Mouse (Mus musculus) liver, postnatal 0 days (tissue): Measurements from ENCODE around the gene Cyp4f16. TPM values are rescaled to one million over a fixed set of nuclear protein-coding genes. Genes with fewer than 3 reads are reported as not detected.
"Not testable (repeated sequence)": the region's sequence is repeated elsewhere in the genome, so short reads cannot be mapped to it uniquely, and the experiment has no call there.

Source experiments
- ATAC-seq: fragments of 200-750 bp; cut with Nextera tagmentation; 2 replicates; pipeline ENCODE4 v1.8.0; 2017; ENCODE audit warnings: mild to moderate bottlenecking, moderate library complexity
- DNase-seq: peaks from one replicate; pipeline ENCODE4 v3.0.0-alpha.2; 2016
- H3K27ac ChIP-seq: fragments of 300-500 bp; sonication (generic); 2 replicates; pipeline ENCODE4 v1.5.1; 2014; ENCODE audit warnings: antibody characterized with exemption, moderate library complexity, mild to moderate bottlenecking, low read depth
- H3K27me3 ChIP-seq: fragments of 300-500 bp; sonication (generic); 2 replicates; pipeline ENCODE4 v1.6.1; 2014; ENCODE audit warnings: low read length, control low read depth, mixed read lengths; ENCODE audit not compliant: insufficient read depth
- H3K36me3 ChIP-seq: fragments of 300-500 bp; sonication (generic); replicated peaks from 2 replicates; pipeline ENCODE4 v1.6.1; 2014; ENCODE audit warnings: mild to moderate bottlenecking, control low read depth, low read length, moderate library complexity, mixed read lengths; ENCODE audit not compliant: insufficient read depth
- H3K4me1 ChIP-seq: fragments of 300-500 bp; sonication (generic); 2 replicates; pipeline ENCODE4 v1.6.1; 2014; ENCODE audit warnings: antibody characterized with exemption, mild to moderate bottlenecking, control low read depth; ENCODE audit not compliant: insufficient read depth
- H3K4me2 ChIP-seq: fragments of 300-500 bp; sonication (generic); 2 replicates; pipeline ENCODE4 v1.6.1; 2014; ENCODE audit warnings: low read depth, mild to moderate bottlenecking, low read length, moderate library complexity, mixed read lengths
- H3K4me3 ChIP-seq: fragments of 300-500 bp; sonication (generic); 2 replicates; pipeline ENCODE4 v1.5.1; 2014; ENCODE audit warnings: low read depth, low read length
- H3K9ac ChIP-seq: fragments of 300-500 bp; sonication (generic); replicated peaks from 2 replicates; pipeline ENCODE4 v1.6.1; 2014; ENCODE audit warnings: mild to moderate bottlenecking, moderate library complexity
- H3K9me3 ChIP-seq: fragments of 300-500 bp; sonication (generic); 2 replicates; pipeline ENCODE4 v1.6.1; 2016; ENCODE audit warnings: mild to moderate bottlenecking, control low read depth, low read length, mixed read lengths
- CTCF ChIP-seq: sonication (generic); IDR thresholded peaks from 2 replicates; pipeline ENCODE4 v1.5.1; 2016; ENCODE audit warnings: antibody characterized with exemption, low read depth
- EP300 ChIP-seq: IDR thresholded peaks from 2 replicates; pipeline ENCODE4 v1.6.1; 2016; ENCODE audit warnings: antibody characterized with exemption, low read depth, mild to moderate bottlenecking
- WGBS: fragments of 180-500 bp; shearing (Covaris S2); extraction: QIAGEN DNeasy Blood & Tissue Kit; methylation state at CpG from one replicate; pipeline ENCODE4 v1.1.7; 2014; ENCODE audit not compliant: insufficient replicate concordance; 5-methylcytosine and 5-hydroxymethylcytosine counted together
- polyA plus RNA-seq: library from polyadenylated mRNA; unstranded; fragments of >200 nt; fragmentation: Nextera tagmentation; extraction: Ambion mirVana; gene quantifications from 2 replicates; pipeline ENCODE4 v1.2.1, GENCODE M21; 2015

The Cyp4f16 gene
- 5.9 and 6.9 TPM in 2 replicates for polyA plus RNA-seq

- Histone ChIP-seq H3K4me2 (peak within 1 kb of the TSS; percentile 54), H3K4me3 (peak within 1 kb of the TSS; percentile 33)
- H3K9ac ChIP-seq, H3K27ac ChIP-seq, H3K4me1 ChIP-seq, H3K36me3 ChIP-seq, H3K9me3 ChIP-seq, H3K27me3 ChIP-seq: not testable (repeated sequence)
- ATAC-seq (peak; percentile 96), DNase-seq (peak; percentile 90)
- 8% methylated on average over 5 of the region's 5 CpGs for WGBS
Observed at GRCm38 (mm10) chr17:32536051-32536866, at the start of gene Cyp4f16. Gene Cyp4f16 (plus strand): TSS chr17:32536558.

- DNase-seq (peak; percentile 36), ATAC-seq (peak; percentile 80)
- Histone ChIP-seq H3K9me3 (no peaks in the 10 kb centered on the region), H3K27me3 (0 out of 2 replicates have a peak, but pooled peaks cover 4% of the 10 kb centered on the region), H3K9ac (no peak overlapping the region), H3K27ac (no peak overlapping the region), H3K4me3 (peak overlapping the region; percentile 28), H3K36me3 (no peaks in the 10 kb centered on the region), H3K4me2 (peak overlapping the region; percentile 65), H3K4me1 (peaks cover 6% of the 10 kb centered on the region; the same call in 1 of the 2 replicates)
- WGBS: 14% methylated on average over 30 of the region's 30 CpGs
- no peak for TF ChIP-seq EP300
Observed at GRCm38 (mm10) chr17:32492349-32492980, 43.9 kb upstream of the Cyp4f16 start.

- Histone ChIP-seq H3K27ac (no peak overlapping the region), H3K4me1 (peaks cover 6% of the 10 kb centered on the region; the same call in 1 of the 2 replicates), H3K9me3 (no peaks in the 10 kb centered on the region), H3K27me3 (0 out of 2 replicates have a peak, but pooled peaks cover 4% of the 10 kb centered on the region), H3K36me3 (no peaks in the 10 kb centered on the region), H3K4me2 (no peak overlapping the region), H3K4me3 (no peak overlapping the region), H3K9ac (no peak overlapping the region)
- ATAC-seq (no peak), DNase-seq (peak; percentile 61)
- TF ChIP-seq CTCF (peak; percentile 80), EP300 (no peak)
- 66% methylated on average over 1 of the region's 1 CpGs for WGBS
Observed at GRCm38 (mm10) chr17:32494601-32495000, 41.8 kb upstream of the Cyp4f16 start.

- not testable (repeated sequence) for H3K9me3 ChIP-seq
- WGBS: 66% methylated on average over 4 of the region's 4 CpGs
Observed at GRCm38 (mm10) chr17:32500511-32500910, 35.8 kb upstream of the Cyp4f16 start.

GRCm38 (mm10) chr17:32501051-32501450 lies 35.3 kb upstream of the Cyp4f16 start:
- 0 out of 2 replicates have a peak overlapping the region, but pooled peaks have one; percentile 52 for H3K27ac ChIP-seq
- no peaks in the 10 kb centered on the region for H3K36me3 ChIP-seq
- peaks cover 6% of the 10 kb centered on the region; the same call in 1 of the 2 replicates for H3K4me1 ChIP-seq
- WGBS: 72% methylated on average over 3 of the region's 3 CpGs
- H3K4me2 ChIP-seq: no peak overlapping the region
- no peak overlapping the region for H3K9ac ChIP-seq
- no peaks in the 10 kb centered on the region for H3K27me3 ChIP-seq
- ATAC-seq (no peak), DNase-seq (no peak)
- TF ChIP-seq EP300: no peak
- TF ChIP-seq CTCF: no peak
- H3K9me3 ChIP-seq: no peaks in the 10 kb centered on the region
- H3K4me3 ChIP-seq: no peak overlapping the region

More at GRCm38 (mm10) chr17:32500511-32500910, 35.8 kb upstream of the Cyp4f16 start:
- not testable (repeated sequence) for H3K4me2 ChIP-seq, H3K27ac ChIP-seq, H3K4me3 ChIP-seq, ATAC-seq, H3K36me3 ChIP-seq, H3K4me1 ChIP-seq, DNase-seq, H3K9ac ChIP-seq, H3K27me3 ChIP-seq

GRCm38 (mm10) chr17:32503111-32503510 lies 33.2 kb upstream of the Cyp4f16 start:
- no peak overlapping the region for H3K4me2 ChIP-seq
- H3K27me3 ChIP-seq: no peaks in the 10 kb centered on the region
- DNase-seq (peak; percentile 22), ATAC-seq (peak; percentile 50)
- TF ChIP-seq CTCF (no peak), EP300 (no peak)
- H3K9me3 ChIP-seq: no peaks in the 10 kb centered on the region
- no peaks in the 10 kb centered on the region for H3K36me3 ChIP-seq
- H3K4me3 ChIP-seq: no peak overlapping the region
- no peak overlapping the region for H3K9ac ChIP-seq
- WGBS: 63% methylated on average over 2 of the region's 2 CpGs
- peak overlapping the region; percentile 34 for H3K27ac ChIP-seq
- H3K4me1 ChIP-seq: peaks cover 6% of the 10 kb centered on the region
